Mouse (Mus musculus) cortical plate, adult 2 months (tissue): ENCODE measurements around the gene Bbip1. TPM values are rescaled to one million over a fixed set of nuclear protein-coding genes. Genes with fewer than 3 reads are reported as not detected.

Experiments
- H3K27ac ChIP-seq: fragments of 200-500 bp; 2 replicates; pipeline ENCODE4 v1.5.1; 2012; ENCODE audit warnings: low read length, control low read depth, inconsistent platforms; ENCODE audit not compliant: insufficient read depth
- H3K4me1 ChIP-seq: fragments of 200-500 bp; 2 replicates; pipeline ENCODE4 v1.6.1; 2011; ENCODE audit warnings: low read length; ENCODE audit not compliant: control insufficient read depth, insufficient read depth
- H3K4me3 ChIP-seq: fragments of 200-500 bp; 2 replicates; pipeline ENCODE4 v1.5.1; 2011; ENCODE audit warnings: mild to moderate bottlenecking, low read length, control low read depth; ENCODE audit not compliant: insufficient read depth
- CTCF ChIP-seq: fragments of 200-500 bp; IDR thresholded peaks from 2 replicates; pipeline ENCODE4 v1.5.1; 2011; ENCODE audit warnings: mild to moderate bottlenecking, control low read depth, low read length; ENCODE audit not compliant: insufficient read depth; ENCODE audit errors: extremely low read depth
- POLR2A ChIP-seq: fragments of 200-500 bp; IDR thresholded peaks from 2 replicates; pipeline ENCODE4 v1.6.1; 2011; ENCODE audit warnings: mild to moderate bottlenecking, low read length, control low read depth; ENCODE audit not compliant: insufficient read depth; ENCODE audit errors: extremely low read depth
- polyA plus RNA-seq: library from polyadenylated mRNA; depleted of rRNA; stranded (reverse); fragments of >200 nt; gene quantifications from 2 replicates; pipeline ENCODE4 v1.2.3, GENCODE M21; 2012

Bbip1 gene
- polyA plus RNA-seq, 1 experiment = 81.2 TPM

GRCm38 (mm10) chr19:53892061-53892460, 52.4 kb downstream of the Bbip1 start, which contains the start of gene Pdcd4:
Gene Pdcd4, plus strand, starts transcription at chr19:53892231.
- TF ChIP-seq POLR2A (no peak), CTCF (no peak)
- Histone ChIP-seq H3K4me1 (peaks cover 7% of the 10 kb centered on the region), H3K27ac (no peak within 1 kb of the TSS), H3K4me3 (no peak within 1 kb of the TSS)

- peaks cover 7% of the 10 kb centered on the region for H3K4me1 ChIP-seq
- TF ChIP-seq POLR2A (no peak), CTCF (no peak)
- H3K4me3 ChIP-seq = no peak overlapping the region
- H3K27ac ChIP-seq = no peak overlapping the region
Observed at GRCm38 (mm10) chr19:53891569-53891968, 52.9 kb downstream of the Bbip1 start.

- Histone ChIP-seq H3K4me1 (peaks cover 7% of the 10 kb centered on the region), H3K27ac (no peak overlapping the region), H3K4me3 (no peak overlapping the region)
- TF ChIP-seq POLR2A (no peak), CTCF (no peak)
Observed at GRCm38 (mm10) chr19:53890781-53891251, 53.6 kb downstream of the Bbip1 start.

GRCm38 (mm10) chr19:53890274-53890673, 54.2 kb downstream of the Bbip1 start:
- Histone ChIP-seq H3K4me1 (peaks cover 7% of the 10 kb centered on the region), H3K27ac (no peak overlapping the region), H3K4me3 (no peak overlapping the region)
- no peak for TF ChIP-seq POLR2A
- no peak for TF ChIP-seq CTCF

GRCm38 (mm10) chr19:53889555-53889954, 54.9 kb downstream of the Bbip1 start:
- Histone ChIP-seq H3K4me3 (no peak overlapping the region), H3K4me1 (peaks cover 7% of the 10 kb centered on the region), H3K27ac (no peak overlapping the region)
- no peak for TF ChIP-seq POLR2A

- peaks cover 5% of the 10 kb centered on the region for H3K4me1 ChIP-seq
- H3K27ac ChIP-seq = no peak overlapping the region
- TF ChIP-seq POLR2A (no peak), CTCF (no peak)
- H3K4me3 ChIP-seq = no peak overlapping the region
Observed at GRCm38 (mm10) chr19:53888331-53888730, 56.1 kb downstream of the Bbip1 start.

GRCm38 (mm10) chr19:53887822-53888221, 56.6 kb downstream of the Bbip1 start:
- H3K4me1 ChIP-seq = peaks cover 1% of the 10 kb centered on the region; the same call in 1 of the 2 replicates
- no peak overlapping the region for H3K4me3 ChIP-seq
- H3K27ac ChIP-seq = no peak overlapping the region
- no peak for TF ChIP-seq CTCF
- no peak for TF ChIP-seq POLR2A

GRCm38 (mm10) chr19:53886576-53887370, 57.7 kb downstream of the Bbip1 start:
- Histone ChIP-seq H3K4me1 (no peaks in the 10 kb centered on the region), H3K4me3 (no peak overlapping the region), H3K27ac (no peak overlapping the region)
- TF ChIP-seq CTCF = no peak
- no peak for TF ChIP-seq POLR2A

- TF ChIP-seq CTCF (no peak), POLR2A (no peak)
Observed at GRCm38 (mm10) chr19:53885450-53885849, 59.0 kb downstream of the Bbip1 start.

GRCm38 (mm10) chr19:53881786-53882185, 62.6 kb downstream of the Bbip1 start:
- H3K4me3 ChIP-seq = no peak overlapping the region
- no peak overlapping the region for H3K27ac ChIP-seq
- TF ChIP-seq POLR2A (no peak), CTCF (no peak)
- H3K4me1 ChIP-seq = no peaks in the 10 kb centered on the region

More at GRCm38 (mm10) chr19:53885450-53885849, 59.0 kb downstream of the Bbip1 start:
- Histone ChIP-seq H3K27ac (no peak overlapping the region), H3K4me1 (no peaks in the 10 kb centered on the region), H3K4me3 (no peak overlapping the region)
